Mouse (Mus musculus) stomach, embryonic 14.5 days (tissue): ENCODE data around the gene Tenm3. TPM values are rescaled to one million over a fixed set of nuclear protein-coding genes. Genes with fewer than 3 reads are reported as not detected.

Experiments
- ATAC-seq: fragments of 200-750 bp; cut with Nextera tagmentation; 2 replicates; pipeline ENCODE4 v1.8.0; 2017; ENCODE audit warnings: low read depth, moderate TSS enrichment; ENCODE audit not compliant: insufficient number of reproducible peaks, insufficient read depth, low FRiP score
- H3K27ac ChIP-seq: fragments of 300-500 bp; sonication (generic); 2 replicates; pipeline ENCODE4 v1.5.1; 2014; ENCODE audit warnings: mild to moderate bottlenecking, low read length, moderate library complexity, mixed read lengths
- H3K27me3 ChIP-seq: fragments of 300-500 bp; sonication (generic); 2 replicates; pipeline ENCODE4 v1.6.1; 2014; ENCODE audit warnings: low read length, control low read depth, mixed read lengths; ENCODE audit not compliant: control insufficient read depth, insufficient read depth
- H3K36me3 ChIP-seq: fragments of 300-500 bp; sonication (generic); 2 replicates; pipeline ENCODE4 v1.6.1; 2014; ENCODE audit warnings: mild to moderate bottlenecking, control low read depth, low read length, moderate library complexity, mixed read lengths; ENCODE audit not compliant: control insufficient read depth, insufficient read depth
- H3K4me1 ChIP-seq: fragments of 300-500 bp; sonication (generic); 2 replicates; pipeline ENCODE4 v1.6.1; 2014; ENCODE audit warnings: low read length, control low read depth, mixed read lengths; ENCODE audit not compliant: control insufficient read depth, insufficient read depth
- H3K4me2 ChIP-seq: fragments of 300-500 bp; sonication (generic); replicated peaks from 2 replicates; pipeline ENCODE4 v1.6.1; 2014; ENCODE audit warnings: low read depth, low read length, control low read depth
- H3K4me3 ChIP-seq: fragments of 300-500 bp; sonication (generic); 2 replicates; pipeline ENCODE4 v1.5.1; 2014; ENCODE audit warnings: low read depth, low read length, control low read depth
- H3K9ac ChIP-seq: fragments of 300-500 bp; sonication (generic); replicated peaks from 2 replicates; pipeline ENCODE4 v1.6.1; 2014; ENCODE audit warnings: low read depth, mild to moderate bottlenecking, control low read depth, low read length, moderate library complexity, mixed read lengths
- H3K9me3 ChIP-seq: fragments of 300-500 bp; sonication (generic); 2 replicates; pipeline ENCODE4 v1.6.1; 2016; ENCODE audit warnings: low read depth, low read length, control low read depth; ENCODE audit not compliant: control insufficient read depth
- WGBS: fragments of 180-500 bp; shearing (Covaris S2); extraction: QIAGEN DNeasy Blood & Tissue Kit; methylation state at CpG from one replicate; pipeline ENCODE4 v1.1.7; 2014; 5-methylcytosine and 5-hydroxymethylcytosine counted together
- polyA plus RNA-seq: library from polyadenylated mRNA; unstranded; fragments of >200 nt; fragmentation: Nextera tagmentation; extraction: Ambion mirVana; gene quantifications from 2 replicates; pipeline ENCODE4 v1.2.1, GENCODE M21; 2014

Gene Tenm3
- polyA plus RNA-seq, 1 experiment from 2014 or later = 29.8 TPM

DNA sequence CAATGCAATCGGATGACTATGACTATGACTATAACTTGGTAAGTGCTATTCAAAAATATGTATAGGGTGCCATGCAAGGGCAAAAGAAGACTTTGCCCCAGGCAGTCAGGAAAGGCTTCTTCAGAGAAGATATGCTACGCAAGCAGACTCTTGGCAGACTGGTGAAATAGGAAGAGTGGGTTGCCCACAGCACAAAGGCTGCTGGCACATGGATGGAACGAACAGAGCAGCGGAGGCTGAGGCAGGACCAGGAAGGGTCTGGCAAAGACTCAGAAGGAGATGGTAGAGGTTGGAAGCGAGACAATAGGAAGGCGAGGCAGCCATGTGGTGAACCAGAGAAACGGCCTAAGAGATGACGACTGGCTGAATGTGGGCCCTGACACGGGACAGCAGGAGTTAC, 294.8 kb downstream of the Tenm3 start:
- Histone ChIP-seq H3K27me3 (no peaks in the 10 kb centered on the region), H3K4me2 (no peak overlapping the region), H3K36me3 (no peaks in the 10 kb centered on the region), H3K27ac (no peak overlapping the region), H3K4me3 (no peak overlapping the region), H3K9ac (no peak overlapping the region), H3K9me3 (no peaks in the 10 kb centered on the region), H3K4me1 (0 out of 2 replicates have a peak, but pooled peaks cover 7% of the 10 kb centered on the region)
- no peak for ATAC-seq
- 92% methylated on average over 9 of the region's 9 CpGs for WGBS

DNA sequence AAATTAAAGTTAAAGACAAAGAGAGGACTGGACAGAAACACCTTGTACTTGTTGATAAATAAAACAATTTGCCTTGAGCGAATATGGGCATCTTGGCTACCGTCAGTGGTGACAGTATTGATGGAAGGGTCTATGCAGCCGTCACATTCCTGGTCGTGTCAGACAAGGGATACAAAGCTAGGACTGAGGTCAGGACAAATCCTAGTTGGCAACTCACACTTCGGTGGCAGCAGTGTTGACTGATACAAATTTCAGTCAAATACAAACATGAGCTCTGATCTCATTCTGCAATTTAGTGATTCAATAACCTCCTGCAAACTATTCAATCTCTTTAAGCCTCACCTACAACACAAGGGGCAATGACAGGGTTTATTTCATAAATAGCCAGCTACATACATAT, 298.1 kb downstream of the Tenm3 start:
- Histone ChIP-seq H3K9ac (no peak overlapping the region), H3K9me3 (no peaks in the 10 kb centered on the region), H3K4me1 (peaks cover 7% of the 10 kb centered on the region; the same call in 1 of the 2 replicates), H3K4me2 (no peak overlapping the region), H3K27me3 (no peaks in the 10 kb centered on the region), H3K4me3 (no peak overlapping the region), H3K36me3 (no peaks in the 10 kb centered on the region), H3K27ac (no peak overlapping the region)
- ATAC-seq = no peak
- 74% methylated on average over 5 of the region's 5 CpGs for WGBS

DNA sequence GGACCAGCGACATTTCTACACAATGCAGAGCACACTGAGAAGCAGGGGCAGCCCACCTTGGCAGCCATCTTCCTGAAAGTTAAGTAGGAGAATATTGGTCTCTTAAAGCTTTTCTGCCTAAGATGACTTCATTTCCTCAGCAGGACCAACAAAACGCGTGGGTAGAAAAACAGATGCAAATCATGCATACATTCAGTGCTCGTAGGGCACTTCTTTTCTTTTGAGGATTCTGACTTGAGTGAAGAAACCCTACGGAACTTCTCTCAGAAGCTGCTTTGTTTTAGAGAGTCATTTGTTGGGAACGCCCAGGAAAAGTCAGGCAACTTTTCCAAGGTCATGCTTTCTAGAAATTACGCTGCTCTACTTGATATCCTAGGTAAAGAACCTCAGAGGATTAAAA, 298.9 kb downstream of the Tenm3 start:
- 80% methylated on average over 7 of the region's 7 CpGs for WGBS
- H3K4me3 ChIP-seq = no peak overlapping the region
- peaks cover 3% of the 10 kb centered on the region; the same call in 1 of the 2 replicates for H3K4me1 ChIP-seq
- H3K27me3 ChIP-seq = no peaks in the 10 kb centered on the region
- no peak overlapping the region for H3K9ac ChIP-seq
- H3K4me2 ChIP-seq = no peak overlapping the region
- ATAC-seq = no peak
- H3K27ac ChIP-seq = no peak overlapping the region
- no peaks in the 10 kb centered on the region for H3K9me3 ChIP-seq
- no peaks in the 10 kb centered on the region for H3K36me3 ChIP-seq

DNA sequence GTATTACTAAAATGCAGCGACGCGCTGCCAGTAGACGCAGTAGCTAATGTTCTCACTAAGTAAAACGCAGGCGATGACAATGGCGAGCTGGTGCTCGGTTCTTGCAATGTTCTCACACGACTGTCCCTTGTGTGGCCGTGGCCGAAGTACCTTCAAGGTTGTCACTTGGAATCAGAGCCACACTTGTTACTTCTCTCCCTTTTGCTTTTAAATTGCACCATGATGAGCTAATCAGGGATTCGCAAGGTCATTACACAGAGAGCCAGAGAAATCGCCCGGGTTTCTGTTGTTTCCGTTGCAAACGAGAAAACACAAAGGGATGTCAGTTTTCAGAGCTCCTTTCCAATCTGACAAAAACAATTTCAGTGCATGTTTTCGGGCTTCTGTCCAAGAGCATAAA, 301.6 kb downstream of the Tenm3 start:
- ATAC-seq = no peak
- no peaks in the 10 kb centered on the region for H3K27me3 ChIP-seq
- H3K36me3 ChIP-seq = no peaks in the 10 kb centered on the region
- H3K4me3 ChIP-seq = no peak overlapping the region
- WGBS = 96% methylated on average over 17 of the region's 17 CpGs
- no peak overlapping the region for H3K27ac ChIP-seq
- H3K9ac ChIP-seq = no peak overlapping the region
- H3K4me2 ChIP-seq = no peak overlapping the region
- peaks cover 3% of the 10 kb centered on the region; the same call in 1 of the 2 replicates for H3K4me1 ChIP-seq
- H3K9me3 ChIP-seq = no peaks in the 10 kb centered on the region

GRCm38 (mm10) chr8:48540894-48541293, 302.9 kb downstream of the Tenm3 start:
- Histone ChIP-seq H3K4me1 (peaks cover 3% of the 10 kb centered on the region; the same call in 1 of the 2 replicates), H3K9me3 (no peaks in the 10 kb centered on the region), H3K4me2 (no peak overlapping the region), H3K27me3 (no peaks in the 10 kb centered on the region), H3K36me3 (no peaks in the 10 kb centered on the region), H3K9ac (no peak overlapping the region), H3K4me3 (no peak overlapping the region), H3K27ac (no peak overlapping the region)
- WGBS = 63% methylated on average over 8 of the region's 8 CpGs
- ATAC-seq = no peak

DNA sequence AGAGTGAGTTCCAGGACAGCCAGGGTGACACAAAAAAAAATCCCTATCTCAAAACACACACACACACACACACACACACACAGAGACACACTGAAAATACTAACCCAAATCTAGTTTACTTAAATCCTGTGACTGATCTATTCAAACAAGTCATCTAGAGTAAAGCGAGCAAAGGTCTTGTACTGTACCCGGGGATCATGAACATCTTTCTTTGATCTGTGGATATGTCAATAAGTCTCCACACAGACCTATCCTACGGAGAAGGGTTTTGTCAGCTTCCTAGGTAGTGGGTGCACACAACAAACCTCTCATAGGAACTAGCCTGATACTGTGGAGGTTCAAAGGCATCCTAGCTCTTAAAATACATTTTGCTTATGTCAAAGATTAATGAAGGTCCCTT, 307.9 kb downstream of the Tenm3 start:
- H3K9me3 ChIP-seq = no peaks in the 10 kb centered on the region
- ATAC-seq = no peak
- no peak overlapping the region for H3K4me3 ChIP-seq
- no peaks in the 10 kb centered on the region for H3K27me3 ChIP-seq
- WGBS = 82% methylated on average over 3 of the region's 3 CpGs
- no peaks in the 10 kb centered on the region for H3K36me3 ChIP-seq
- no peak overlapping the region for H3K27ac ChIP-seq
- no peak overlapping the region for H3K4me2 ChIP-seq
- H3K9ac ChIP-seq = no peak overlapping the region
- H3K4me1 ChIP-seq = no peaks in the 10 kb centered on the region

- no peaks in the 10 kb centered on the region for H3K9me3 ChIP-seq
- no peak for ATAC-seq
- H3K27ac ChIP-seq = no peak overlapping the region
- 69% methylated on average over 5 of the region's 5 CpGs for WGBS
- no peak overlapping the region for H3K4me3 ChIP-seq
- H3K4me2 ChIP-seq = no peak overlapping the region
- no peaks in the 10 kb centered on the region for H3K36me3 ChIP-seq
- H3K27me3 ChIP-seq = no peaks in the 10 kb centered on the region
- H3K4me1 ChIP-seq = no peaks in the 10 kb centered on the region
- no peak overlapping the region for H3K9ac ChIP-seq
Measured at GRCm38 (mm10) chr8:48531795-48532194, 312.0 kb downstream of the Tenm3 start.

GRCm38 (mm10) chr8:48530916-48531570, 312.7 kb downstream of the Tenm3 start:
- WGBS = 89% methylated on average over 11 of the region's 11 CpGs
- ATAC-seq = no peak

GRCm38 (mm10) chr8:48527418-48527817, 316.3 kb downstream of the Tenm3 start:
- no peak overlapping the region for H3K27ac ChIP-seq
- no peak overlapping the region for H3K4me2 ChIP-seq
- no peaks in the 10 kb centered on the region for H3K9me3 ChIP-seq
- no peaks in the 10 kb centered on the region for H3K4me1 ChIP-seq
- H3K4me3 ChIP-seq = no peak overlapping the region
- WGBS = 31% methylated on average over 6 of the region's 6 CpGs
- no peaks in the 10 kb centered on the region for H3K36me3 ChIP-seq
- no peak overlapping the region for H3K9ac ChIP-seq
- no peaks in the 10 kb centered on the region for H3K27me3 ChIP-seq
- no peak for ATAC-seq

More at GRCm38 (mm10) chr8:48530916-48531570, 312.7 kb downstream of the Tenm3 start:
- H3K4me3 ChIP-seq = no peak overlapping the region
- no peaks in the 10 kb centered on the region for H3K9me3 ChIP-seq
- no peak overlapping the region for H3K9ac ChIP-seq
- H3K4me1 ChIP-seq = no peaks in the 10 kb centered on the region
- H3K36me3 ChIP-seq = no peaks in the 10 kb centered on the region
- H3K4me2 ChIP-seq = no peak overlapping the region
- no peaks in the 10 kb centered on the region for H3K27me3 ChIP-seq
- H3K27ac ChIP-seq = no peak overlapping the region
